1 mouse cellular context compared by ENCODE assay signal in the genomic region with DNA sequence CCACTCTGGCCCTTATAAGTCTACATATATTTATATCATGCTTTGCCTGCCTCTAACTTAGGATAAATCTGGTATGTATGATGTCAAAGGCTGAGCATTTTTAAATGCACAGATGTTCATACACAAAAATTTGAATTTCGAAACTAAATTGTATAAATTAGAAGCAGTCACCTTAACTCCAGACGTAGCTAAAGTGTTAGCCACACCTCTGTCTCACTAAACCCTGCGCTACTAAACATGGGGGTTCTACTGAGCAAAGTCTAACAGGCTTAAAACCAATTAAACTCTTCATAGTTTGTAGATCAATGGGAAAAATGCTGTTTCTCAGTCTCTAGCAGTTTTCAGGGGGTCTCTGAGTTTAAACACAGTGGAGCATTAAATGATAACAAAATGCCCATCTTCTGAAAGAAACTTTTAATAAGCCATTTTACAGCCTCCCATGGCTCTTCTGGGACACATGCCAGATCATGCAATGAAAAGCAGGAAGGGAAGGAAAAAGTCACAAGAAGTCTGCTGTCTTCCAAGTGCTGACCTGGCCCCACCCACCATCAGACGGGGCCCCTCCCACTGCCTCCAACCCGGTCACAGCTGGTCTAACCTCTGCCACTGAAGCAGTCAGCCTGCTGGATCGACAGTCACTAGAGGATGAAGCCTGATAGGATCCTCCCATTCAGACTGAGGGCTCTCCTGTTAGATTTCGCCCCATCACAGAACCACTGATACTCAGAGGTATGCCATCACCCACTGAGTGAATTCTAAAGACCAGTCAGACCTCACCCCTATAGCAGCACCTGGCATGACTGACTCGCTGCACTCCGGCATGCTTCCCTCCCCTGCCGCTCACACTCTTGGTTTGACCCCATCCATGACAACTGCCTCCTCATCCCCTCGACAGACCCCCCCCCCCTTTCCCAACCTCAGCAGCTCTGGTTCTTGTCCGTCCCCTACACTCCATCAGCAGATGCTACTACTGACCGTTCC.
A peak's percentile ranks its signal among the peaks of the same experiment; 100 is the strongest.
TF ChIP-seq lines count a peak whose summit lies in the region.

No protein-coding gene starts in this region.

TF ChIP-seq in MEL, 35 proteins besides CTCF, POLR2A, EP300 and RAD21 (continued from another document):
- TF ChIP-seq MYC (IDR thresholded peaks at IDR 0.05; ENCODE audit: low read depth, low read length) = 0 out of 2 replicates have a peak, but pooled peaks have one; percentile 20
- TF ChIP-seq GATA1 (IDR thresholded peaks at IDR 0.05; ENCODE audit: low read depth, low read length) = no peak
- no peak for TF ChIP-seq USF2 (IDR thresholded peaks at IDR 0.05; ENCODE audit: borderline replicate concordance in 1 of 2, insufficient read depth in 1 of 2, low read depth in 1 of 2, low read length in 2 of 2)
- 0 out of 2 replicates have a peak, but pooled peaks have one; percentile 62 for TF ChIP-seq UBTF (IDR thresholded peaks at IDR 0.05; ENCODE audit: borderline replicate concordance, insufficient read depth, low read depth, low read length)
- peak; percentile 67 for TF ChIP-seq MAZ (IDR thresholded peaks at IDR 0.05; ENCODE audit: low read depth, low read length)
- TF ChIP-seq CHD1 (IDR thresholded peaks at IDR 0.05; ENCODE audit: low read depth, low read length) = no peak
- no peak for TF ChIP-seq ZMIZ1 (IDR thresholded peaks at IDR 0.05; ENCODE audit: low read depth, low read length)
- peak; percentile 64 for TF ChIP-seq TBP (IDR thresholded peaks at IDR 0.05; ENCODE audit: low read depth, low read length)
- no peak; the same call in 1 of the 2 replicates for TF ChIP-seq SIN3A (IDR thresholded peaks at IDR 0.05; ENCODE audit: low read length)
- TF ChIP-seq TAL1 (IDR thresholded peaks at IDR 0.05; ENCODE audit: low read length) = no peak
- TF ChIP-seq E2F4 (IDR thresholded peaks at IDR 0.05; ENCODE audit: borderline replicate concordance, low read depth, low read length) = no peak
- no peak for TF ChIP-seq ZC3H11A (IDR thresholded peaks at IDR 0.05; ENCODE audit: low read depth, low read length)
